Mouse (Mus musculus): ENCODE results near the gene Ppp6r3.

DNA sequence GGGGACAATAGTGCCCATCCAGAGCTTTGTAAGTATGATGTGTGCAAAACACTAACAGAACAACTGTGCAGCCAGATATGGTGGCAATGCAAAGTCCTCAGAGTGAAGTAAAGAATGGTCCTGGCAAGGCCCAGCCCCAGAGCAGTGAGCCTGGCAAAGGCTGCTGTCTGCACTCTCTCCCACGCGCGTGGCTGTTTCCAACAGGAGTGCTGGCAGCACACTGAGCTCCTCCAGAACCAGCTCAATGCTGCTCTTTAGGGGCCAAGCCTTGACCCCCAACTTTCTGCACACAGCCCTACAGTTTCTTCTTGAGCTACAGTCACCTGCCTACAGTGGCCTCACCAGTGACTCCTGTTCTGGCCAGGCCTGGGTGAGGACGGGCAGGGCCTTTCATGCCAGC, 117.8 kb downstream of the Ppp6r3 start:
- no peak for TF ChIP-seq CTCF (IDR thresholded peaks at IDR 0.05; ENCODE audit: extremely low read depth, insufficient read depth, insufficient read length, insufficient replicate concordance)
- TF ChIP-seq POLR2A (IDR thresholded peaks at IDR 0.05; ENCODE audit: low read depth, low read length) = no peak
